Mouse (Mus musculus): ENCODE measurements around the gene Tex38.

Gene Tex38

DNA sequence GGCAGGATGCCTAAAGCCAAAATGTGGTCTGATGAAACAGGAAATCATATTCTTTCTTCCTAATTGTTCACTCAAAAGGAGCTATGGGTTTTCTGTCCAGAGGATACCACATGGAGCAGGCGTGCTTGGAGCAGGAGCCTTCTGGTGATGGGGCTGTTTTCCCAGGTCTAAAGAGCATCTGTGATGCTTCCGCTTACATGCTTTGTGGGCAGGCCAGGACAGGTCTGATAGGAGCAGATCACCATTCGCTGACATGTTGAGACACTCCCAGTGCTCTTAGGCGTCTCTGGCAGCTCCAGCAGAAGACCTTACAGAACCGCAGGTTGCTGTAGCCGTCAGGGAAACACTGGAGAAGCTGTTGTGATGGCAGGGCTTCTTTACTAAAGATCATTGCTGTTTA is 5.8 kb downstream of the Tex38 start:
- DNase-seq (ENCODE audit: extremely low spot score), result no peak

- DNase-seq (ENCODE audit: extremely low spot score), result peak; percentile 14
Observed at GRCm38 (mm10) chr4:115767647-115768467, 13.0 kb downstream of the Tex38 start.

- no peak for DNase-seq (ENCODE audit: extremely low spot score)
Observed at GRCm38 (mm10) chr4:115764581-115764980, 16.2 kb downstream of the Tex38 start.

DNA sequence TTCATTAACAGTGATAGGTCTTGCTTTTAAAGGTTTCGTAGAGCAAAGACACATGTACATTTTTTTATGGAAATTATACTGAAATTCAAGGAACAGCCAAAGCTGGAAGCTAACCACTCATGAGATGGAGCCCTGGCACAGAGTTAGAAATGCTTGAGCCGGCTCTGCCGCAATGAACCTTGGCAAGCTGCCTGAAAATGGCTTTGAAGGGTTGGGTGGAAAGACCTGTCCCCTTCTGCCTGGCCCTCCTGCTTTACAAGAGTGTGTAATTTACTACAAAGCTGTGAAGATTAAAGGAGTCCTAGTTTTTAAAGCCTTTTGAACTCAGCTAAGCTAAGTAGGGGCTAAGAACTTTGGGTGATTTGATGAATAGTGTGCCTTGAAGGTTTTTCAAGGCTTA is 19.6 kb downstream of the Tex38 start:
- DNase-seq (ENCODE audit: extremely low spot score), result no peak

DNA sequence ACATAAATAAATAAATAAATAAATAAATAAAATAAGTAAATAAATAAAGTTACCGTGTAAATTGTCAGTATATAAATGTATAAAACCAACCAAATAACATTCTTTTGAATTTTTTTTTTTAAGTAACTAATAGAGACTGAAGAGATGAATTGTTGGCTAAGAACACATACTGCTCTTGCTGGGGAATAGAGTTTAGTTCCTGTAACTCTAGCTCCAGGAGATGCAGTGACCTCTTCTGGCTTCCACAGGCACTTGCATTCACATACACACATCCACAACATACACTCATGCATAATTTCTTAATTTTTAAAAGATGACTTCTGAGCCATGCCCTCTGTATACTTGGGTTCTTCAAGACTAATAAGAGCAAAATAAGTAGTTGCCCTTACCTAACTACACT is 26.0 kb downstream of the Tex38 start:
- no peak for DNase-seq (ENCODE audit: extremely low spot score)

DNA sequence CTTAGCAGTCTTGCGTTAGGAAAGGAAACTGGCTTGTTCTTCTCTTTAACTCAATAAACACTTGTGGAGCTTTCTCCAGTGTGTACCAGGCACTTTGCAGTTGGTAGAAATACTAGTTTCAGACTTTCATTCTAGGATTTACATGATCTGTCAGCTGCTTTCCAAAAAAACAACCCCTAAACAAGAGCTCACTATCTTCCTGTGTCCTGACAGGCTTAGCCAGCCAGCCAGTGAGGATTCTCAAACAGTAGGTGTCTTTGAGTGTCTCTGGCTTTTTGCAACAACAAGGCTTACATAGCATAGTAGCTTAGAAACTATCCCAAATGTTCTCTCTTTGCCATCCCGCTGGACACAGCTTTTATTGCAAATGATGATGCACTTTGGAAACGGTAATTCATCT is 26.7 kb downstream of the Tex38 start:
- DNase-seq (ENCODE audit: extremely low spot score), result no peak

DNA sequence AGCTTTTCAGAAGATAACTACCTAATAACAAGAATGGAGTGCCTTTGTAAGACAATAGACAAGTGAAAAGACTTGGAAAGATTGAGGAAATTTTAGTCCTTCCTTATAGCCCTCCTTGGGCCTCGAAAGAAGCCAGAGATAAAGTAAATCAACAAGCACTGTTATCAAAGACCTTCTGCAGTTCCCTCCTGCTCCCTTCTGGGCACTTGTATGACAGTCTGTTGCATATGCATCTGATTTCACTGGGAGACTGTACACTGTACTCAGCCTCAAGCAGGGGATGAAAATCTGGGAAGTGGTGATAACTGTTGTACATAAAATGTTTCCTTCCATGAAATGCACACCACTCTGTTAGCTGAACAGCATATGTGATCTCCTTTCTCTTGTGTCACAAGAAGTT is 31.5 kb downstream of the Tex38 start:
- DNase-seq (ENCODE audit: extremely low spot score), result no peak

DNA sequence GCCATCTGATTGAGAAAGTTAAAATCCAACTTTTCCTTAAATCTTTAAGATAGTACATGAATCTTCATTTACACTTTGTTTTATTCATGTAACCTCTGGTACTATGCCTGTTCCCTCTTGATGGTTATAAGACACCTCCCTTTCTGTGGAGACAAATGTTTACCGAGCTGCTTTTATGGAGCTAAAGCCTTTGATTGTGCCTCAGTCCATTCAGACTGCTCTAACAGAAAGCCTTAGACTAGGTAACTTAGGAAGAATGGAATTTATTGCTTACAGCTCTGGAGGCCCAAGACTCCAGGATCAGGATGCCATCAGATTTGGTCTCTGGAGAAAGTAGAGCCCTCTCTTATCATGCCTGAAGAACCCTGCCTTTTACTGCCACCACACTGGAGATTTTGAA is 32.6 kb downstream of the Tex38 start:
- DNase-seq (ENCODE audit: extremely low spot score), result no peak

DNA sequence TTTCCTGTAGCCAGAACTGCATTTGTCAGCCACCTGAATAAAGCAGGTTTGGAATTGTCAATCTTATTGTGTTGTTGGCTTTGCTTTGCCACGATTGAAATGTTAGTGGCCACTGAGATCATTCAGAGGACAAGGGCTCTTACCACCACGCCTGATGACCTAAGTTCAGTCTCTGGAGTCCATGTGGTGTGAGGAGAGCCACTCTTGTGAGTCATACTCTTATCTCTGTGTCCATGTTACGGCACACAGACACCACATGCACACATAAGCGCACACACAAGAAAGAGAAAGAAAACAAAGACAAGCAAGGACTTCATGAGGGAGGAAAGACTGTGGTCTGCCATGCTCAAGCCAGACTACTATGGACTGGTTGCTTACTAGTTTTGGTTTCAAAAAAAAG is 37.7 kb downstream of the Tex38 start:
- DNase-seq (ENCODE audit: extremely low spot score), result no peak

DNA sequence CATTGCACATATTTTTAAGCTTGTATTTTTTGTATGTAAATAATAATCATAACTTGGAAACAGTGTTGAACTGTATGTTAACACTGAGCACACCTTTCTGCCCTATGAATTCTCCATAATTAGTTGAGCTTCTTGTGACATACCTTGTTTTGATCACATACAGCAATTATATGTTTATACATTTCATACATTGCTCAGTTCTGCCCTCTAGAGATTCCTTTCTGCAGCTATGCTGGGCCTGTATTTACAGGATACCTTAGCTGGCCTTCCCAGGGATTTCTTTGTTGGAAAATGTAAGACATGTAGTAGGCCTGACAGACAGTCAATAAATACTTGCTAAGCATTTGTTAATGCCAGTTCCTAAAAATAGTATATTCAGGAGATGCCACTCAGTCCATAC is 38.2 kb downstream of the Tex38 start:
- no peak for DNase-seq (ENCODE audit: extremely low spot score)

- no peak for DNase-seq (ENCODE audit: extremely low spot score)
Observed at GRCm38 (mm10) chr4:115738481-115738985, 42.3 kb downstream of the Tex38 start.

- peak; percentile 99 for DNase-seq (ENCODE audit: extremely low spot score)
Observed at GRCm38 (mm10) chr4:115737551-115738041, 43.2 kb downstream of the Tex38 start, which contains the start of gene Efcab14. Efcab14 (plus strand) TSS chr4:115737744.

- DNase-seq (ENCODE audit: extremely low spot score), result no peak
Observed at GRCm38 (mm10) chr4:115734867-115735266, 46.0 kb downstream of the Tex38 start.

GRCm38 (mm10) chr4:115733746-115734145 is 47.1 kb downstream of the Tex38 start:
- no peak for DNase-seq (ENCODE audit: extremely low spot score)

- no peak for DNase-seq (ENCODE audit: extremely low spot score)
Observed at GRCm38 (mm10) chr4:115732223-115732818, 48.5 kb downstream of the Tex38 start.

GRCm38 (mm10) chr4:115731588-115732222 is 49.1 kb downstream of the Tex38 start:
- DNase-seq (ENCODE audit: extremely low spot score), result peak; percentile 74
